Mouse (Mus musculus) retina, embryonic 14.5 days (tissue): ENCODE results near the gene Gm12355.

Experiments used
- DNase-seq: peaks from one replicate; pipeline ENCODE4 v3.0.0-alpha.2; 2015; ENCODE audit warnings: low spot score

Gene Gm12355

DNA sequence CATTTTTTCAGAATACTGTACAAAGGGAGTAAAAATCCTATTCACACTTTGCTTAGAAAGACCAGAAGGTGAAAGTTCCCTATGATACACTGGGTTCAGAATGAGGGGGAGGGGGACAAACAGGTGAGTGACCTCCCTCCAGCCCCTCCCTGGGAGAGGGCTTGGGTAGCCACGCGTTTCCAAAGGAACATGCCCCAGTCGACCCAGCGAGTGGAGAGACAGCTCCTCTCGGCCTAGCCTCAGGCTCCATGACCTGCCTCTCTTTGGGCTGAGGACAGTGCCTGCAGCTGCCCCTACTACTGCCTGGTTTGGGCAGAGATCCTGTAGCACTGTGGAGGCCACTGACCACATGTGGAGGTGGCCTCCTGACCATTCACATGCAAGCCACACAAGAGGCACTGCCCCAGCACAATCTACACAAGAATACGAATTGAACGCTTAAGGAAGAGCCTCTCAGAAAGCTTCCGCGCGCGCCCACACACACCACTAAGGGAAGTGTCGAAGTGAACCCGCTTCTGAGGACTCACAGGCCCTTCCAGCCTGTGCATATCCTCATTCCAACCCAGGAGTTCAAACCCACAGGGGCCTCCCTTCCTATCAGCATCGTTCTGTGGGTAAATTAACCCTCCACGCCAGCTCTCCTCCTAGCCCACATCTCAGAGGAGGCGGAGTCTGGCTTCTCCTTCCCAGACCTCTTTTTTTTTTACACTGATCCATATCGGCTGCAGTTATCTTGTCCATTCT is 44.0 kb downstream of the Gm12355 start:
- DNase-seq: no peak

DNA sequence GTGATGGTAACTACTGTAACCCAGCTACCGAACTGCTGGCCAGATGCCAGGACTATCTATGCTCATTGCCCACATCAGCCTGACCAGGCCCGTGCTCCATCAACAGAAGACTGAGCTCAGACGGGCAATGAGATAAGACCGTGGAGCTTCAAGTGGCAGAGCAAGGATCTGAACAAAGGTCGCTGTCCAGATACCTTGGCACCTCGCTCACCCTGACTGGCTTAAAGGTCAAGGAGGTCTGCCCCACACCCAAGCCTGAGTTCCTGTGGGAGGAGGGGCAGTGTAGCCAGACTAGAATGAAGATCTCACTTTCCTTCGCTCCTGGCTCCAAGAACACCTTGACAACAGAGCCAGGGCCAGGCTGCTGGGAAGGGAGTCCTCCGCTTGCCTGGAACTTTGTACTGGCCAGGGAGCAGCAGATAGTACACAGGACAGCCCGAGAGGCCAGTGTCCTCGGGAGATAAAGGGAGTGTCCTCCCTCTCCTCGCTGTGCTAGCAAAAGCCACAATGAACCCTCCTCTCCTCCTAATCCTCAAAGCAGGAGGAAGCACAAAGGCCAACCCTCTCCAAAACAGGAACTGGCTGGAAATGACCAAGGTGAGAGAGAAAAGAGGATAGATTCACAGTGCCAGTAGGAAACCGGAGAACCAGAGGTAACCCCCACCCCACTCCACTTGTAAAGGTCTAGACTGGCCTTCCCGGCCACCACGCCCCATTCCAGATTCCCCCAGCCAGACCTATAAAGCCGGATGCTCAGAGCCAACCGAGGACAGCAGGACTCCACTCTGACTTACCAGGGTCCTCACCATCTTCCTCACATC is 45.0 kb downstream of the Gm12355 start:
- no peak for DNase-seq

DNA sequence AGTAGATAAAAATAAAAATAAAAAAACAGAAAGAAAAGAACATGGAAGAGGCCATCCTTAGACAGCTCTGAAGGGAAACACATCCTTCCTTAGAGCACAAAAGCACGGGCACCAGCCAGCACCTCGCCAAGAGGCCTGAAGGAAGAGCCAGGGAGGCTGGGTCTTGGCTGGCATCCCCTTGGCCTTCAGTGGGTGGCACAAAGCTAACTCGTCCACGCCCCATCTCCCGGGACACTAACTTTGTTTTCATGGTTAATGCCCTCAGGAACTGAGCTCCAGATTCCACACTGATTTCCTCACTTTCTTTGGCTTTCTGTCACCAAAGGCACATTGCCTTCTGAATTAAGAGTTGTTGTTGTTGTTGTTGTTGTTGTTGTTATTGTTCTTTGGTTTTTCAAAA is 47.7 kb downstream of the Gm12355 start:
- no peak for DNase-seq
